Mouse (Mus musculus) c-Kit-positive CD71-positive TER-119-negative erythroid progenitor cells, embryonic 14.5 days (primary cell): ENCODE results near the gene Kdelr3.

Experiments
- DNase-seq: peaks from one replicate; pipeline ENCODE4 v3.0.0-alpha.2; 2013; ENCODE audit warnings: low read depth

Gene Kdelr3

GRCm38 (mm10) chr15:79575543-79576222 is 59.5 kb downstream of the Kdelr3 start:
- DNase-seq: no peak

- no peak for DNase-seq
These were observed 60.7 kb downstream of the Kdelr3 start for GRCm38 (mm10) chr15:79576947-79577346.
